Mouse (Mus musculus) v-Abl transformed pro-B cells (cell line): Measurements from ENCODE around the gene Riox1.

Experiments used
- in situ Hi-C, 2 experiments: fragments of 400-800 bp; cut with MboI; formaldehyde crosslinking; loops; one replicate each; pipeline ENCODE4 v1.15.1; 2025; ENCODE audit not compliant: unreplicated experiment in 2 of 2

Gene Riox1

GRCm38 (mm10) chr12:83950493-83950839, at the start of gene Riox1:
Gene Riox1, plus strand, starts transcription at chr12:83950608.
- in situ Hi-C loops: loop anchor here in 1 of 2 experiments (25.0 kb wide), 2 partner anchors 187 to 312 kb away; partner anchors contain the start of gene Pnma1

DNA sequence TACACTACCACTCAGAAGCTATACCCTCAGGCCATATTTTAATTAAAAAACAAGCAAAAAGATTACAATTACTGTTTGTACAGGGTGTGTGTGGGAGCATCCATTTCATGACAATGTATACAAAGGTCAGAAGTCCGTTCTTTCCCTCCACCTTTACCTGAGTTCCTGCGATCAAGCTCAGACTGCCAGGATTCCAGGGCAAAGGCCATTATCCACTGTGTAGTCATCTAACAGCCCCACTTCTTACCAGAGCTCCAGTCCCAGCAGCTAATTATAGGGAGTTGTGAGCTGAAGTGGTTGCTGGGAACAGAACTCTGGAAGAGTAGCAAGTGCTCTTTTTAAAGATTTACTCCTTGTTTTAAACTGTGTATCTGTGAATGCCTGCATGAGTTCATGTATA, 40.0 kb upstream of the Riox1 start:
- in situ Hi-C loops: no loop called here

GRCm38 (mm10) chr12:83914202-83914740, 36.1 kb upstream of the Riox1 start:
- in situ Hi-C loops: no loop called here

DNA sequence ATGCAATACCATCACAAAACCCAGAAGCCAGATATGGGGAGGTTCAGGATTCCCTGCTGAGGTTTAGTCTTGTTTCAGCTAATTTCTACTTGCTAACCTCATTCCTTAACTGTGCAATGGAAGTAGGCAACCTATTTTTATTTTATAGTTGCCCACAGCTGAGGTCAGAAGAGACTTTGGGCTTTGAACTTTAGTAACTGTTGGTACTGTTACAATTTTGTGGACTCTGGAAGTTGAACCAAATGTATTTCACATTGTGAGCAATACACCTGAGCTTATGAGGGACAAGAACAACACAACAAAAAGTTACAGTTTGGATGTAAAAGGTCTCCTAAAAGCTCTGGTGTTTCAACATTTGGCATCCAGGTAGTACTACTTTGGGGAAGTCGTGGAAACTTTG, 35.6 kb upstream of the Riox1 start:
- in situ Hi-C loops: no loop called here

DNA sequence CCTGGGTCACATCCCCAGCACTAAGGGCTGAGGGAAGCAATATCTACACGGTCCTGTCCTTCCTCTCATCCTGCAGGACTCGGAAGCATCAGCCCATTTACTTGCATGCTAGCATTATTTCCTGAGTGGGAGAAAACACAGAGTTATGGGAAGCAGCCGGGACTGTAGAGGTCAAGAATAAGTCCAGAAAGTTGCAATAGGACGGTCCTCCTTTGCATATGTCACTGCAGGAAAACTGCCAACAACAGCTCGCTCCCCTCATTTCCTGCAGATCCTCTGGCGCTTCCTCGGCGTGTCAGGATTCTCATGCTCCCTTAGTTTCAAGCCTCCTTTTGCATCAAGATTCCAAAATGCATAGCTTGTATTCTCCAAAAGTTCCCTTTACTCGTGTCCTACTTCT, 33.5 kb upstream of the Riox1 start:
- in situ Hi-C loops: no loop called here

DNA sequence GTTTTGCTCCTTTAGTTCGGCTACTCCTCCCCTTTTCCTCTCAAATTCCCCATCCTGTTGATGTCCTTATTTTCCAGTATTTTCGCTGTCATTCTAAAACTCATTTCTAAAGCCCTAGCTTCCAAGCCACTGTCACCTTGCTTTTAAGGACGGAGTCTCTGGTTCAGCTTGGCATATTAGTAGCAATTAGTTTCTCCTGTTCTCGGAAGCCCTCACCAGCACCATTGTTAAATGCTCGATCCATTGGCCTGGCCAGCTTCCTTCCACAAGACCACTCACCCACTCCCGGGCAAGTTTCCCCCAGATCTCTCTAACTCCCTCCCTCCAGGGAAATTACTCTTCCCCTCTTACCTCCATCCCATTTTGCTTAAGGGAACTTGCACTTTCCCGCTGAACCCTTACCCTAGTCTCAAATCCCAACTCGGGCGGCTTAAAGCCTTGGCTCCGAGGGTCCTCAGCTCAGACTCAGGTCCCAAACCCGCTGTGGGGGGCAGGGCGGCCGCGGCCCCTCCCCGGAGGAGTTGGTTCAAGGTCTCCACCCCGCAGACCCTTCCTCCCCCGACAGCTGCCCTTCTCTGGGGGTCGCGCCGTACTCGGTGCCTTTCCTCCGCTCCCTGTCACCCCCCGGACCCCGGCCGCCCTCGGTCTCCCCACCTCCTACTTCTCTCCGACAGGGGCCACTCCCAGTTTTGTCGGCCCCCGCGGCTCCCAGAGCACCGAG, 29.5 kb upstream of the Riox1 start:
- in situ Hi-C loops: no loop called here

DNA sequence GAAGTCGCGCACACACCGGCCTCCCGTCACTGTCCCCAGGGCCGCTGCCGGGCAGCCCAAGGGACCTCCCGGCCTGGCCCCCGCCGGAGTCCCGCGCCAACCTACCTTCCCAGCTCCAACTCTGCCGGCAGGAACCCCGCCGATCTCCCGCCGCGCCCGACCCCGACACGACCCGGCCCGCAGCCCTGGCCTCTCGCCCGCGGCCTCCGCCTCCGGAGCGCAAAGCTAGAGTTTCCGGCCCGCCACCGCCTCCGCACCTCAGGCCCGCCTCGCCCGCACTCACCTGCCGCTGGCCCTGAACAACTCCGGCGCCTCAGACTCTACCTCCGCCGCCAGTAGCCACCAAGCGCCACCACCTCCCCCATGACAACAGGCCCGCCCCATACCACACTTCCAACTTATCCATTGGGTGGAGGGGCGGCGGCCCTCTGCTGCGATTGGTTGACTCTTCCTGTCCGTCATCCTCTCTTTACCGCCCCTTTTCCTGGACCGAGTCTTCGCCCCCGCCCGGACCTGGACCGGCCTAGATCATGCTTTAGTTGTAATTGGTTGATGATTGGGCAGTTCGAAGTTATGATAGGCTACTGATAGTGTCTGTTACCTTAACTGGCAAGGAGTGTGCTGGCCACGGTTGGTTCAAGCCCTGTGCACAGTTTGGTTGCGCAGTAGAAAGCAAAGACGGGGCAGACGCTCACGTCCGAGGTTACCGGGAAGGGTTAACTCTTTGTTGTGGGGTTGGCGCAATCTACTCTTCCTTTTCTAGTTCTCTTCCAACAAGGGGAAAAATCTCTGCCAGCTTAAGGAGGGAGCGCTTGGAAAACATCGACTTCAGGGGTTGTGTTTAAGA, 28.6 kb upstream of the Riox1 start, which contains the start of gene Numb:
Gene Numb, minus strand, starts transcription at position 400 of the 847 bp plus-strand sequence.
- in situ Hi-C loops: no loop called here

GRCm38 (mm10) chr12:83922724-83923485, 27.5 kb upstream of the Riox1 start:
- in situ Hi-C loops: no loop called here

- in situ Hi-C loops: no loop called here
Observed at GRCm38 (mm10) chr12:83923486-83923859, 26.9 kb upstream of the Riox1 start.

DNA sequence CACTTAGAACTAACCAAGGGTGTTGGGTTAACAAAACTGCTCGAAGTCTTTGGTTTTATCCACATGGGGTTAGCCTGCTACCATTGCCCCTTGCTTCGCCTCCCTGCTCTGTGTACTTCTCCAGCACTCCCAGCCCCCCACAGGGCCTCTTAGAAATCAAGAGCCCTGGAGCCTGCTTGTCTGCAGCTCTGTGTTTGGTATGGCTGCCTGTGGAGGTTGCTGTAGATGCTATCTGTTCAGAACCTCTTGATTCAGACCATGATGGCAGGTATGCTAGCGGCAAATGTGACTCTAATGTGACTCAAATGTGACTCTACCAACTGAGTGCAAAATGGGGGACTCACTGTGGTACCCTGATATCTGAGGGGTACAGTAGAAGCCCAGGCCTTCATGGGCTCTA, 26.1 kb upstream of the Riox1 start:
- in situ Hi-C loops: no loop called here

DNA sequence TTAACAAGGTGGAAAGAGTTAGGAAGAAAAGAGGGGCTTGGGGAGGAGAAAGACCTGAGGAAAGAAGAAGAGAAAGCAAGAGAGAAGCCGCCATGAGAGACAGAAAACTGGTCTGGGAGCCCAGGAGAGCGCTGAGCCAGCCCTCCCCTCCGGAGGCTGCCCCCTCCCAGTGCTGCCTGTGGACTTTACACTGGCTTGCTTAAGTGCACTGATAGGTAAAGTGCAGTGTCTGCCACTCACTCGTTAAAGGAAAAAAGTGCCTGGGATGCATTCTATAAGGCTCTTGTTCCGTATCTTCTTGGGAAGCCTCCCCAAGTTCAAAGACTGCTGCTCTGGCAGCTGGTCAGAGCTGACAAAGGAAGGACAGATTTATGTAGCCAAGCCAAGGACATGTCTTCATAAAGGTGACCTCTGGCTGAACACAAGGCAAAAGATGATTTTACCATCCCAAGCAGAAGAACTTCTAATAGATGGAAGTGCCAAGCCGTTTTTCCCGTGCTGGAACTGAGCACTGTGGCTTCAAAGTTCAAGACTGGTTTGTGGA, 25.2 kb upstream of the Riox1 start:
- in situ Hi-C loops: no loop called here

DNA sequence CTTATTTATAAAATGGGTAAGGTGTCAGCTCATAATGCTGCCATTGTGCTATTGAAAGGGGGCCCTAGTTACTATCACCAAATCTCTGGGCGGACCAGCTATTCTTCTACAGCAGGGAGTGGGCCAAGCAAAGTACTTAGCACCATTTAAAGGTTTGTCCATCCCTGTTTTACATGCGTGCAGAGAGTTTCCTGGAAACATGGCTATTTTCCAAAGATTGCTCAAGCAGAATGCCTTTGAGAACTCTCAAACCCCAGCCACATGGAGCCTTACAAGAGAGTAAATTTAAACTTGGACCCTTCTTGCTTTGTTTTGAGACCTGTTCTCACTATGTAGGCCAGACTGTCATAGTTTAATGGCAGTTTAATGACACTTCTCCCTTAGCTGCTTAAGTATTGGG, 24.3 kb upstream of the Riox1 start:
- in situ Hi-C loops: no loop called here

DNA sequence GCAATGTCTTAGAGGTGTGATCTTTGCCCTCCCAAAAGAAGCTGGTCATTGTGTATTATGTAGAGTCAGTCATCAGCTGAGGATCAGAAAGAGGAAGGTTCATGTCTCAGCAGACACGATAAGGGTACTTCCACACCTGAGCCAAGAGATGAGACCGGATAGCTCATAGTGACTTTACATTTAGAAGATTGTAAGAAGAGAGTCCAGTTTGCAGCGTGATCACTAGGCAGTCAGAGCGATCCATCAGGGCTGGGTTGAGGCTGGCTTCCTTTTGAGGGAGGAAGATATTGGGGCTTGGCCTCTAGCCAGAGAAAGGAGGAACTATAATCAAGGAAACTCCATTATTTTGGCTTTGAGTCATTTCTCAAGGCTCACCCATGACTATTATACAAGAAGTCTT, 22.7 kb upstream of the Riox1 start:
- in situ Hi-C loops: no loop called here

- in situ Hi-C loops: no loop called here
Observed at GRCm38 (mm10) chr12:83929186-83929804, 21.1 kb upstream of the Riox1 start.

GRCm38 (mm10) chr12:83937600-83937999, 12.8 kb upstream of the Riox1 start:
- in situ Hi-C loops: loop anchor here (5.0 to 10.0 kb wide), 2 partner anchors 225 to 233 kb away; no protein-coding TSS in a partner anchor

- in situ Hi-C loops: loop anchor here (5.0 to 10.0 kb wide), 2 partner anchors 226 to 234 kb away; no protein-coding TSS in a partner anchor
Observed at GRCm38 (mm10) chr12:83938592-83938991, 11.8 kb upstream of the Riox1 start.

DNA sequence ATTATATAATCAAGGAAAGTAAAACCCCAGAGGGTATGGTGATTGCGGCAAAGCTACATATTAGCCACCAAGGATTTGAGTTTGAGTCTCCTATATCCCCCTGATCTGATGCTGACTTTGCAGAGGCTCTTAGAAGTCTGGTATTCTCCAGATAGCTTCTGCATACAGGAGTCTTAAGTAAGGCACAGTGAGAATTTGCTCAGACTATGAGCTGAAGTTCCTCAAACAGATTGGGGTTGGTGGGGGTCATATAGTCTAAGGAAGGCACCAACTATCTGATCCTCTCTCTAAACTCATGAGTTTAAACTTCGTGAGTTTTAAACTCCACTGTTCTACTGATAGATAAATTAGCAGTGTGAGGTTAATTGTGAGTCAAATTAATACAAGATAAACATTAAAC, 11.1 kb upstream of the Riox1 start:
- in situ Hi-C loops: loop anchor here (5.0 to 10.0 kb wide), 2 partner anchors 227 to 235 kb away; no protein-coding TSS in a partner anchor

GRCm38 (mm10) chr12:83940031-83940430, 10.4 kb upstream of the Riox1 start:
- in situ Hi-C loops: no loop called here

GRCm38 (mm10) chr12:83941938-83942337, 8.5 kb upstream of the Riox1 start:
- in situ Hi-C loops: no loop called here

DNA sequence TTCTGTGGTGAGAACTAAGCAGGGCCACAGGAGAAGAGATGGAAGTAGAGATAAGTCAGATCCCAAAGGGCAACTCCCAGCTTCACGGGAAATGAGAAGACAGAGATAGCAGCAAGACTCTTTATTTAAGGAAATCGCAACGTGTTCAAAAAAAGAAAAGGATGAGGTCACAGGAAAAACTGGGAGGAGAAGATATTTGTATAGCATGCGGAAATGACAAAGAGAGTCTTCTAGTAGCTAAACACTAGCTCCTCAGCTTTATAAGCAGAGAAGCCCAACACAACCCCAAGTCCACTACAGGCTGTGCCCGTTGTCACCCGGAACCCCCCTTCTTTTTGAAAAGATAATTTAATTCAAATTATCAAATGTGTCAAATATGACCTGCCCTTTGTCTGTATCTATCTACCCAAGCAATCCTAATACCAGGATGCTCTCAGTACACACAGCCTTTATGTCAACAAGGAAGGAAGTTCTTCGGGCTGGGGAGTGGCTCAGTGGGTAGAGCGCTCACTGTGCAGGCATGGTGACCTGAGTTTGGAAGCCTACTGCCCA, 3.1 kb upstream of the Riox1 start:
- in situ Hi-C loops: no loop called here
